Mouse (Mus musculus): ENCODE measurements around the gene 2810006K23Rik.

GRCm38 (mm10) chr5:124353011-124353725 is 25.3 kb downstream of the 2810006K23Rik start:
- TF ChIP-seq CTCF (IDR thresholded peaks at IDR 0.05; ENCODE audit: borderline replicate concordance, control insufficient read depth, extremely low read depth, insufficient read depth, low read length, poor library complexity), result no peak
- TF ChIP-seq POLR2A (IDR thresholded peaks at IDR 0.05; ENCODE audit: control insufficient read depth, extremely low read depth, insufficient read depth, low read length, poor library complexity), result no peak

Measured in thymus, adult 2 months (tissue).